Mouse (Mus musculus) embryonic fibroblast, embryonic 13.5 days (primary cell): ENCODE results near the gene Fggy.

Experiments
- CTCF ChIP-seq: IDR thresholded peaks from 2 replicates; pipeline ENCODE4 v1.5.1; 2011; ENCODE audit warnings: mild to moderate bottlenecking, control low read depth, low read length, moderate library complexity, borderline replicate concordance; ENCODE audit not compliant: insufficient read depth
- POLR2A ChIP-seq: IDR thresholded peaks from 2 replicates; pipeline ENCODE4 v1.6.1; 2011; ENCODE audit warnings: low read depth, mild to moderate bottlenecking, control low read depth, low read length, moderate library complexity

GRCm38 (mm10) chr4:95663596-95663995 lies 106.3 kb downstream of the Fggy start:
- TF ChIP-seq POLR2A (no peak), CTCF (no peak)
